Mouse (Mus musculus): ENCODE data around the gene Cd101. TPM values are rescaled to one million over a fixed set of nuclear protein-coding genes. Genes with fewer than 3 reads are reported as not detected.

Cd101 gene
- 0.06 and 0.08 TPM in 2 replicates for polyA plus RNA-seq (2015; fragmentation: Nextera tagmentation; extraction: Ambion mirVana)

- ATAC-seq: no peak
- Histone ChIP-seq H3K36me3 (ENCODE audit: control insufficient read depth, insufficient read depth, low read length) (no peaks in the 10 kb centered on the region), H3K4me3 (ENCODE audit: low read length) (no peak within 1 kb of the TSS), H3K4me1 (ENCODE audit: control insufficient read depth, insufficient read depth, low read depth, low read length) (no peaks in the 10 kb centered on the region), H3K9ac (ENCODE audit: low read depth, low read length) (no peak within 1 kb of the TSS), H3K9me3 (ENCODE audit: control insufficient read depth, low read length) (no peaks in the 10 kb centered on the region), H3K27ac (ENCODE audit: low read depth, low read length) (no peak within 1 kb of the TSS), H3K4me2 (ENCODE audit: low read length) (no peak within 1 kb of the TSS), H3K27me3 (replicated peaks; ENCODE audit: control insufficient read depth, insufficient read depth, low read length) (no peaks in the 10 kb centered on the region)
- 94% methylated on average over 4 of the region's 4 CpGs for WGBS
These were observed at the start of gene Cd101 for GRCm38 (mm10) chr3:101029339-101029738. TSS of gene Cd101 (minus strand) at chr3:101029556.

GRCm38 (mm10) chr3:101078344-101078743 lies 49.0 kb upstream of the Cd101 start:
- no peaks in the 10 kb centered on the region; the same call in 1 of the 2 replicates for H3K4me1 ChIP-seq (ENCODE audit: control insufficient read depth, insufficient read depth, low read depth, low read length)
- no peak overlapping the region for H3K4me3 ChIP-seq (ENCODE audit: low read length)
- H3K9me3 ChIP-seq (ENCODE audit: control insufficient read depth, low read length): no peaks in the 10 kb centered on the region
- WGBS: 67% methylated on average over 1 of the region's 1 CpGs
- peaks cover 2% of the 10 kb centered on the region for H3K36me3 ChIP-seq (ENCODE audit: control insufficient read depth, insufficient read depth, low read length)
- no peak overlapping the region for H3K4me2 ChIP-seq (ENCODE audit: low read length)
- H3K9ac ChIP-seq (ENCODE audit: low read depth, low read length): no peak overlapping the region
- no peak overlapping the region for H3K27ac ChIP-seq (ENCODE audit: low read depth, low read length)
- no peaks in the 10 kb centered on the region for H3K27me3 ChIP-seq (replicated peaks; ENCODE audit: control insufficient read depth, insufficient read depth, low read length)
- 0 out of 2 replicates have a peak, but pooled peaks have one; percentile 19 for ATAC-seq

- Histone ChIP-seq H3K27ac (ENCODE audit: low read depth, low read length) (no peak overlapping the region), H3K4me2 (ENCODE audit: low read length) (no peak overlapping the region), H3K4me1 (ENCODE audit: control insufficient read depth, insufficient read depth, low read depth, low read length) (no peaks in the 10 kb centered on the region; the same call in 1 of the 2 replicates), H3K27me3 (replicated peaks; ENCODE audit: control insufficient read depth, insufficient read depth, low read length) (no peaks in the 10 kb centered on the region), H3K36me3 (ENCODE audit: control insufficient read depth, insufficient read depth, low read length) (peaks cover 2% of the 10 kb centered on the region), H3K9ac (ENCODE audit: low read depth, low read length) (no peak overlapping the region), H3K4me3 (ENCODE audit: low read length) (no peak overlapping the region), H3K9me3 (ENCODE audit: control insufficient read depth, low read length) (no peaks in the 10 kb centered on the region)
- ATAC-seq: no peak
- WGBS: 64% methylated on average over 6 of the region's 6 CpGs
These were observed 48.3 kb upstream of the Cd101 start for GRCm38 (mm10) chr3:101077710-101078100.

GRCm38 (mm10) chr3:101076966-101077709 lies 47.8 kb upstream of the Cd101 start:
- WGBS: 88% methylated on average over 25 of the region's 25 CpGs
- Histone ChIP-seq H3K4me1 (ENCODE audit: control insufficient read depth, insufficient read depth, low read depth, low read length) (no peaks in the 10 kb centered on the region; the same call in 1 of the 2 replicates), H3K4me2 (ENCODE audit: low read length) (no peak overlapping the region), H3K4me3 (ENCODE audit: low read length) (no peak overlapping the region), H3K9me3 (ENCODE audit: control insufficient read depth, low read length) (no peaks in the 10 kb centered on the region), H3K36me3 (ENCODE audit: control insufficient read depth, insufficient read depth, low read length) (peaks cover 2% of the 10 kb centered on the region), H3K27ac (ENCODE audit: low read depth, low read length) (no peak overlapping the region), H3K27me3 (replicated peaks; ENCODE audit: control insufficient read depth, insufficient read depth, low read length) (no peaks in the 10 kb centered on the region), H3K9ac (ENCODE audit: low read depth, low read length) (no peak overlapping the region)
- ATAC-seq: no peak

GRCm38 (mm10) chr3:101075866-101076265 lies 46.5 kb upstream of the Cd101 start:
- 79% methylated on average over 3 of the region's 3 CpGs for WGBS
- ATAC-seq: no peak
- no peak overlapping the region for H3K4me2 ChIP-seq (ENCODE audit: low read length)

GRCm38 (mm10) chr3:101073384-101073783 lies 44.0 kb upstream of the Cd101 start:
- no peaks in the 10 kb centered on the region for H3K9me3 ChIP-seq (ENCODE audit: control insufficient read depth, low read length)
- no peak overlapping the region for H3K9ac ChIP-seq (ENCODE audit: low read depth, low read length)
- no peak overlapping the region for H3K4me3 ChIP-seq (ENCODE audit: low read length)
- no peak overlapping the region for H3K4me2 ChIP-seq (ENCODE audit: low read length)
- ATAC-seq: no peak
- H3K27me3 ChIP-seq (replicated peaks; ENCODE audit: control insufficient read depth, insufficient read depth, low read length): no peaks in the 10 kb centered on the region
- H3K4me1 ChIP-seq (ENCODE audit: control insufficient read depth, insufficient read depth, low read depth, low read length): no peaks in the 10 kb centered on the region; the same call in none of the 2 replicates
- WGBS: 85% methylated on average over 9 of the region's 9 CpGs
- H3K36me3 ChIP-seq (ENCODE audit: control insufficient read depth, insufficient read depth, low read length): peaks cover 2% of the 10 kb centered on the region
- no peak overlapping the region for H3K27ac ChIP-seq (ENCODE audit: low read depth, low read length)

More at GRCm38 (mm10) chr3:101075866-101076265, 46.5 kb upstream of the Cd101 start:
- Histone ChIP-seq H3K9me3 (ENCODE audit: control insufficient read depth, low read length) (no peaks in the 10 kb centered on the region), H3K36me3 (ENCODE audit: control insufficient read depth, insufficient read depth, low read length) (peaks cover 2% of the 10 kb centered on the region), H3K27ac (ENCODE audit: low read depth, low read length) (no peak overlapping the region), H3K27me3 (replicated peaks; ENCODE audit: control insufficient read depth, insufficient read depth, low read length) (no peaks in the 10 kb centered on the region), H3K4me3 (ENCODE audit: low read length) (no peak overlapping the region), H3K9ac (ENCODE audit: low read depth, low read length) (no peak overlapping the region), H3K4me1 (ENCODE audit: control insufficient read depth, insufficient read depth, low read depth, low read length) (no peaks in the 10 kb centered on the region; the same call in 1 of the 2 replicates)

GRCm38 (mm10) chr3:101072506-101073215 lies 43.3 kb upstream of the Cd101 start:
- Histone ChIP-seq H3K9ac (ENCODE audit: low read depth, low read length) (no peak overlapping the region), H3K4me2 (ENCODE audit: low read length) (no peak overlapping the region), H3K4me3 (ENCODE audit: low read length) (no peak overlapping the region), H3K36me3 (ENCODE audit: control insufficient read depth, insufficient read depth, low read length) (peaks cover 2% of the 10 kb centered on the region), H3K27ac (ENCODE audit: low read depth, low read length) (no peak overlapping the region), H3K4me1 (ENCODE audit: control insufficient read depth, insufficient read depth, low read depth, low read length) (no peaks in the 10 kb centered on the region; the same call in none of the 2 replicates), H3K9me3 (ENCODE audit: control insufficient read depth, low read length) (no peaks in the 10 kb centered on the region), H3K27me3 (replicated peaks; ENCODE audit: control insufficient read depth, insufficient read depth, low read length) (no peaks in the 10 kb centered on the region)
- WGBS: 87% methylated on average over 15 of the region's 15 CpGs
- ATAC-seq: no peak

- Histone ChIP-seq H3K27me3 (replicated peaks; ENCODE audit: control insufficient read depth, insufficient read depth, low read length) (no peaks in the 10 kb centered on the region), H3K4me1 (ENCODE audit: control insufficient read depth, insufficient read depth, low read depth, low read length) (no peaks in the 10 kb centered on the region; the same call in none of the 2 replicates), H3K4me3 (ENCODE audit: low read length) (no peak overlapping the region), H3K27ac (ENCODE audit: low read depth, low read length) (no peak overlapping the region), H3K4me2 (ENCODE audit: low read length) (no peak overlapping the region), H3K9me3 (ENCODE audit: control insufficient read depth, low read length) (no peaks in the 10 kb centered on the region), H3K9ac (ENCODE audit: low read depth, low read length) (no peak overlapping the region), H3K36me3 (ENCODE audit: control insufficient read depth, insufficient read depth, low read length) (no peaks in the 10 kb centered on the region; the same call in 1 of the 2 replicates)
- ATAC-seq: no peak
These were observed 42.2 kb upstream of the Cd101 start for GRCm38 (mm10) chr3:101071576-101071975.

GRCm38 (mm10) chr3:101070796-101071235 lies 41.5 kb upstream of the Cd101 start:
- Histone ChIP-seq H3K4me2 (ENCODE audit: low read length) (no peak overlapping the region), H3K4me1 (ENCODE audit: control insufficient read depth, insufficient read depth, low read depth, low read length) (peaks cover 3% of the 10 kb centered on the region), H3K9ac (ENCODE audit: low read depth, low read length) (no peak overlapping the region), H3K27ac (ENCODE audit: low read depth, low read length) (0 out of 2 replicates have a peak overlapping the region, but pooled peaks have one; percentile 11), H3K4me3 (ENCODE audit: low read length) (no peak overlapping the region), H3K36me3 (ENCODE audit: control insufficient read depth, insufficient read depth, low read length) (no peaks in the 10 kb centered on the region), H3K9me3 (ENCODE audit: control insufficient read depth, low read length) (no peaks in the 10 kb centered on the region), H3K27me3 (replicated peaks; ENCODE audit: control insufficient read depth, insufficient read depth, low read length) (no peaks in the 10 kb centered on the region)
- ATAC-seq: no peak
- 58% methylated on average over 6 of the region's 6 CpGs for WGBS
